Mouse (Mus musculus) adipocyte (in vitro differentiated cells): Measurements from ENCODE around the gene 2510039O18Rik.

Experiments
- DNase-seq: peaks from one replicate; pipeline ENCODE4 v3.0.0-alpha.2; 2016; ENCODE audit warnings: low spot score

The 2510039O18Rik gene

DNA sequence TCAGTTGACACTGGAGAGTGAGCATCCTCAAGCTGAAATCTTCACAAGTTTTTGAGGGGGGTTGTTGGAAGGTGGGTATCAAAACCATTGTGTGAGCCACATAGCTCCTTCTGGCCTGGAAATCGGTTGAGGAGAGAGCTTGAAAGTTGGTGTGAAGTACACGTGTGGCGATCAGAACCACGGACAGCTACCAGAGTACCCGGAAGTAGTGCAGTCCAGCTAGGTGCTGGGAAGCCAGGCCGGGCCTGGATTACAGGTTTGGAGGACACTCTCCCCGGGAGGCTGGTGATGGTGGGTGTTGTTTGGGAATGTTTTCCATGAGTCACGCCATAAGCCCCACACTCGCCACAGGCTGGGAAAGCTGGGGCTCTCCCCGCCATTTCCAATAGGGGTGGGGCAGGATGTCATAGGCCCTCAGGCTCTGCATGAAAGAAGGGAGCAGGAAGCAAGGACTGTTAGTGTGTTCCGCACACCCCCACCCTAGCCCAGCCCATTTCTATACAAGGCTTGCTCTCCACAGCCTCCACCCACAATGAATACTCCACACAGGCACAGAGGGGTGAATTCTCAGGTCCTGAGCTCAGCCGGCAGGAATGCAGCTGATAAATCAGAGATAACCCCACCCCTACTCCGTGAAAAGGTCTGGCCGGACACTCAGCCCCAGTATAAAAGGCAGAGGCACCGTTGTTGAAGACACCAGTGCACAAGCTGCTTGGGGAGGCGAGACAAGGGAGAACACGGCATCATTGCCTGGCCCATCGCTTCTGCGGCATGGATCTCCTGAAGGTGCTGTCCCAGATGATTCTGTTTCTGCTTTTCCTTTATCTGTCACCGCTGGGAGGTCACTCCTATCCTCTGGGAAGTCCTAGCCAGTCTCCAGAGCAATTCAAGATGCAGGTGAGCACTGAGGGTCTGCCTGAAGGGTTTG is 44.8 kb downstream of the 2510039O18Rik start, which contains the start of gene Nppb:
Gene Nppb (plus strand): TSS at position 584 of the 928 bp plus-strand sequence.
- peak; percentile 66 for DNase-seq

DNA sequence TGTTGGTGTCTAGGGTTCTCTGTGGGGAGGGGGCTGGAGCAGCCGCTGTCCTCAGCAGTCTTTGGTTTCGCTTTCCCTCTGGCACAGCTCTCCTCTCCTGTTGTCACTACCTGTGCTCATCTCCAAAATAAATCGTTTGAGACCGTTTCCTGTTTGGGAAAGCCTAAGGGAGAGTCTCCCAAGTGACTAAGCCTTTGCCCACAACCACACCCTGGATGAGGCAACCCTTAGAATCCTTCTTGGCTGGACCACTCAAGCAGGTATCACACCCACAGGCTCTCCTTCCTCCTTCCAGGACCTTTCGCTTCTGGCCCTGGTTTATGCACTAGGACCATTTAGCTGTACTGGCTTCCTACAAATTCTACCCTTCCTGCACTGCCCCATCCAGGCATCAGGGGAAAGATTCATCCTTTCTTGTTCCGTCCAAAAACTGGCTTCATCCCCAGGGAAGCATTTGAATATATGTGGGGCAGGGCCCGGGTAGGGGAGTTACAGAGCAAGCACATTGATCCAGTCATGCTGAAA is 52.9 kb downstream of the 2510039O18Rik start:
- DNase-seq: no peak

DNA sequence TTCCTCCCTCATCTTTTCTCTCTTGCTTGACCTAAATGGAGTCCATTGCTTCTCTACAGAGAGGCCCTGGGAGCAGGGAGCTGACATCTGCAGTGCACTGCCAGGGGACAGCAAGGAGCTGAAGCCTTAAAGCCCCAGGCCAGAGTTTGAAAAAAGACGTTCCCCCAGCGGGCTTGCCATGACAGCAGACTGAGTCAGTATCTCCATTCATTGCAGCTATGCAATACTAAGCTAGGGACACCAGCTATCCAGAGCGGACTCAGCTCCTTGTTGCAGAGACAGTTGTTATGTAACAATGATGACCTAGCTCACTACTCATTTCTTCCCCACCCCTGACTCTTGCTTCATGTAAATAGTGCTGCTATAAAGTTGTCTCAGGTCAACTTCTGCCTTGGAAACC is 54.6 kb downstream of the 2510039O18Rik start:
- no peak for DNase-seq
